Mouse (Mus musculus) adrenal gland (tissue): Measurements from ENCODE around the gene Serpine1.

Experiments used
- intact Hi-C: fragments of 180-260 bp; cut with DNase I; formaldehyde crosslinking; loops from one replicate; pipeline ENCODE4 v1.15.1; 2025

Serpine1 gene

DNA sequence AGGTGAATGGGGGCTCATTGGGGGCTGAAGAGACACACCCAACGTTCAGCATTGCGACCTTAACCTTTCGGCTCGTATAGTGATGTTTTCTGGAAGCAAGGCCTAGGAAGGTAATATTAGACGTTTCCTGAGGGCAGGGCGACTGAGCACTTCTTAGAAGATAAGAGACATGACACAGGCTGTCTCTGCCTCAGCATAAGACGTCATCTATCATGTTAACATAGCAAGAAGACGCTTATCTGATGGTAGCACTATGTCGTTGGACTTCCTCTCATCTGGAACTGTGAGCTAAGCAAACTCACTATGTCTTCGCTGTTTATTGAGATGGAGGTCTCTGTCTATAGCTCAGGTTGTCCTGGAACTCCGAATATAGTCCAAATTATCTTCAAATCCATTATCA is 26.4 kb upstream of the Serpine1 start:
- intact Hi-C loops = no loop called here

DNA sequence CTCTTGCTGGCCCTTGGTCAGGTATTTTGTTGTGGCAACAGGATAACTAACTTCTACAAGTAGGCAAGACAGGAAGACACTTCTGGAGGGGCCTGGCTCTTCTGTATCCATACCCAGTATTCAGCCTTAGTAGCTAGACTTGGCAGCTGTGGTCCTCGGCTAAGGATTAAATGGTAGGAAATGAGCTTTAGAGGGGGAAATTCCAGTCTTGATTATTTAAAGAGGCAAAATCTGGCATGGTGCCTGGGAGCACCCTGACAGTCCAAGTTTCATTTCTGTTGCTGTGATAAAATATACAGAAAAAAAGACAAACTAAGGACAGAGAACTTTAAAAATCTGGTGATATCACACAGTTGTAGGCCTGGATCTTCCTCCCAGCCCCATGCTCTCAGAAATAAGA is 24.0 kb upstream of the Serpine1 start:
- intact Hi-C loops = no loop called here

DNA sequence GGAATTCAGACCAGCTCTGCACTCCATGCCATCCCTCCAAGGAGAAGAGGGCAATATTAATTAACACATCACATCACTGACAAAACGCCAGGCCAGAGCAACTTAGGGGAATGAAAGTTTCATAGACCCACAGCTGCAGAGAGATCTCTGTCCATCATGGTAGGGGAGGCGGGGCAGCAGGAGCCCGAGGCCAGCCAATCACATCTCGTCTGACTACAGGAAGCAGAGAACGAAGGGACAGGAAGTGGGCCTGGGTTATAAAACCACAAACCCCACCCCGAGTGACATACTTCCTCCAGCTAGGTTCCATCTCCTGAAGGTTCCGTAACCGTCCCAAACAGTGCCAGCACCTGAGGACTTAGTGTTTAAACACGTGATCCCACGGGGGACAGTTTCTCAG is 23.1 kb upstream of the Serpine1 start:
- intact Hi-C loops = no loop called here

DNA sequence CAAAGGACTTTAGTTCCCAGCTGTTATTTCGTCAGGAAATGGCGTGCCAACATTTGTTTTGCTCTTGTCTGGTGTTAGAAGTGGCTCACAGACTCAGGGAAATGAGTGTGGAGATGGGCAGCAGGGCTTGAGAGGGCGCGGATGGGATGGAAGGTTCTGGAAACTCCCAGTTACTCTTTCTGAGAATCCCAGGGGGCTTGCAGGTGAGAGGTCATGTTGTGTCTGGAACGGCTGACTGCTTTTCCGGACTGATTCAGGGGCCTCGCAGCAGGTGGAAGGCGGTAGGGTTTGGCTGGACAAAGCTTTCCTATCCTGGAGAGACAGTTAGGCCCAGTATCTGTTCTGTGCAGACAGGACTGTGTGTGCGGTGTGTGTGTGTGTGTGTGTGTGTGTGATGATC is 21.7 kb upstream of the Serpine1 start:
- intact Hi-C loops = no loop called here

DNA sequence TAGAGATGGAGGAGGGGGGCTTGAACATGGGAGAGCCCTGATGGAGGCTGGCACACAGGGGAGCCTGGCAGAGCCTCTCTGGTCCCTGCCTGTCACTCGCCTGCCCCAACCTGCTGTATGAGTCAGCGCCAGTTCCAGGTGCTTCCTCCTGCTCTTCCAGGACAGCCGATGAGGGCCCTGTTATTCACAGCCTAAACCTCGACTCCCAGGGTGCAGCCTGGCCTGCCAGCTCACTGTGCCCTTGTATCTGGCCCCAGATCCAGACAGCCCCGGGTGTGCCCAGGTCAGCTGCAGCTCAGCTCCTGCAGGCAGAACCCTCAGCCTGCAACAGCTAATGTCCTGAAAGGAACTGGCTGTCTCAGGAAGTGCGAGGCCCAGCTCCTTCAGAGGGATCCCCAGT is 19.5 kb upstream of the Serpine1 start:
- intact Hi-C loops = no loop called here

DNA sequence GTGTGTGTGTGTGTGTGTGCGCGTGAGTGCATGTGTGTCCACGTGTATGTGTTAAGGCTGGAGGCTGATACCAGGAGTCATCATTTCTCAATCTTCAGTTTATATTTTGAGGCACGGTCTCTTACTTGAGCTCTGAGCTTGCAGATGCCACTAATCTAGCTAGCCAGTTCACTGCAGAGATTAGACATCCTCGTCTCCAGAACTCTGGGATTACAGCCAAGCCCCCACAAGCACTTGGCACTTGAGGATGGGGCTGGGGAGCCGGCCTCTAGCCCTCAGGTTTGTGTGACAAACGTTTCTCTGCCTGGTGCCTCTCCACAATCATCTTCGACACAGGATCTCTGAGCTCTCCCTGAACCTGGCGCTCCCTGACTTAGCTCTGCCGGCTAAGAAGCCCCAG is 18.8 kb upstream of the Serpine1 start:
- intact Hi-C loops = no loop called here

DNA sequence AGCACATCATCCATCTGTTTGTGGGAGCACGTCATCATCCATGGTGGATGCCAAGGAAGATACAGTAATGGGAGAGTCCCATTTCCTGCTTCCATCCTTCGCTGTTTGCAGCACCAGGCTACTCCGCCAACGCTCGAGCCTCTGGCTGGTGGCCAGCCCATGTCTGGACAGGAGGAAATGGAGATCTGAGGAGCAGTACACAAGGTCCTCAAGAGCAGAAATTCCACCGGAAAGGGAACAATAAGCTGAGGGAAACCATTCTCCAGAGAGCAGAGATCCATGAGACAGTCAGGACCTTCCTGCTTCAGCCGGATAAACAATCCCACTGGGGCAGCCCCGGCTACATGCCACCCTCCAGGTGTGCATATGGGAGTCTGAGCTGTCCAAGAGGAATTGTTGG is 15.3 kb upstream of the Serpine1 start:
- intact Hi-C loops = no loop called here

DNA sequence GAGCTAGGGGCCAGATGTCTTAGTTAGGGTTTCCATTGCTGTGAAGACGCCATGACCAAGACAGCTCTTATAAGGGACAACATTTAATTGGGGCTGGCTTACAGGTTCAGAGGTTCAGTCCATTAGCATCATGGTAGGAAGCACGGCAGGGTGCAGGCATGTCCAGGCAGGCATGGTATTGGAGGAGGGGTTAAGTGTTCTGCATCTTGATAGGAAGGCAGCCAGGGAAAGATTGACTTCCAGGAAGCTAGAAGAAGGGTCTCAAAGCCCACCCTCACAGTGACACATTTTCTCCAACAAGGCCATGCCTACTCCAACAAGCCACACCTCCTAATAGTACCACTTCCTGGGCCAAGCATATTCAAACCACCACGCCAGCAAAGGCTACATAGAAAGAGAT is 13.7 kb upstream of the Serpine1 start:
- intact Hi-C loops = no loop called here

DNA sequence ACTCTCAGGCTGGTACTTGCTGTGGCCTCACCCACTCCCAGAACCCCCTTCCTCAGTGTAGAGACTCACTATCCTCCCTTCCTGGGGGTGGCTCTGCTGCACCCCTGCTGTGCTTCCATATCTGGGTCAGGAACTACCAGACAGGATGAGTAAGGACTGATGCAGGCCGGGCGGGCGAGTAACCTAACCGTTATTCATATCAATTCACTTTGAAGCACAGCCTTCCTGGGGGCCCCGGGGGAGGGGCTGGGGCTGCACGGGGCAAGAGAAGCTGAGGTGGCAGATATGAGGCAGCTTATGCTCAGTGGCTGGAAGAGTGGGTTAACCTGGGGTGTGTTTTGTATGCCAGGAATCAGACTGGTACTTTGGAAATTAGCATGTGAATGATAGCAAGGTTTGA is 13.0 kb upstream of the Serpine1 start:
- intact Hi-C loops = no loop called here

DNA sequence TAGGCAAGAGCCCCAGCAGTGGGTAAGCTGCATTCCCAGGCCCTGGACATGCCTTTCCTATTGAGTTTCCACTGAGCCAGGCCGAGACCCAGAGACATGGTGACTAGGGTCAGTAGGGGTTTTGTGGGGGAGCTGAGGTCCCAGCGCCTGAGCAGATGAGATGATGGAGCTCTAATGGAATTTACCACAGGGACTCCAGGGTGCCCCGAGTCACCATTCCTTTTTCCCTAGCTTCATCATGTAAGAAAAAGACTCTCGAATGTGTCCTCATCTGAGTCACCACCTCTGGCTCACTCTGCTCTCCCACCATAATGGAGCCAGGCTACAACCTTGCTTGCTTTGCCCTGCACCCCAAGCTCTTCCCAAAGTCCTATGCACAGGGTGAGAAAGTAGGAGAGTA is 11.0 kb upstream of the Serpine1 start:
- intact Hi-C loops = no loop called here

DNA sequence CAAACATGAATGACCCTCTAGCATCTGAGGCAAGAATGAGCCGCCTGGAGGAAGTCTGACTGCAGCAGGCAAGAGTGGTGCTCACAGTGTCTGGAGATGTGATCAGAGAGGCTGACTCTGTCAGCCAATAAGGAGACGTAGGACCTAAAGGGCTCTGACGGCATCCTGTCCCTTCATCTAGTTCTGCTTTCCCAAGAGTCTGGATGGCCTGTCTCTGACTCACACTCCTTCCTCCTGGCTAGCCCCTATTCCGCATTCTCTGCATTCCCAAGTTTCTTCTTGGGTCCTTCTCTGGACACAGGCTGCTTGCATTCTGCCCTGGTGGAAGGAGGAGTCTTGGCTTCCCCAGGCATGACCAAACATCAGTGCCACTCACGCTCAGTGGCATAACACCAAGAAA is 7.8 kb upstream of the Serpine1 start:
- intact Hi-C loops = no loop called here

DNA sequence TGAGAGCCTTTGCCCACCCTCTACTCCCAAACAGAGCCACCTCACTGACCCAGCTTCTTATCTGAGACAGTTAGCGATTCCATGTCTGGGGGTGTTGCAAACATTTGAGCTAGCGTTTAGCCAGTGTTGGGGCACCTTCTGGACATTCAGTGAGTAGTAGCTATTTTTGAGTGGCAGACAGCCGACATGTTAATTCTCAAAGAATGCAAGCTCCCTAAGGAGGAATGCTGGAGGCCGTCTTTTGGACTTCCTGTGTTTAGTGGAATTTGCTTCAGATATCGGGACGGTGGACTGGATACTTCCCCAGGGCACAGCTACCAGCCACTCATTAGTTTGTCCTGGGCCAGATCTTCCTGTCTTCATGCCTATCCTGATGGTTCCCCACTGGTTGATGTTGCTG is 6.5 kb upstream of the Serpine1 start:
- intact Hi-C loops = no loop called here

DNA sequence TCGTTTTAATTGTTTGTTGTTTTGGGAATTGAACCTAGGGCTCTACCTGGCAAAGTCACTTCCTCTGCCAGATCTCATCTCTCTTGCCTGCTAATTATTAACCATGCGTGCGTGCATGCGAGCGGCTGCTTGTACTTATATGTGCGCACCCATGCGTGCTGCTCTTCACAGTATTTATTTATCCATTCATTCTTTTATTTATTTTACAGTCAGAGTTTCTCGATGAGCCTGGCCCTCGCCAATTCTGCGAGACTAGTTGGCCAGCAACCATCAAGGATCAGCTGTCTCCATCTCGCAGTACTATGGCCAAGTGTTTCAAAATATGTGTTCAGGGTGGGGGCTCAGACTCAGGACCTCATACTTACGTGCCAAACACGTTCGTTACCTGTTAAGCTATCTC is 6.0 kb upstream of the Serpine1 start:
- intact Hi-C loops = no loop called here

DNA sequence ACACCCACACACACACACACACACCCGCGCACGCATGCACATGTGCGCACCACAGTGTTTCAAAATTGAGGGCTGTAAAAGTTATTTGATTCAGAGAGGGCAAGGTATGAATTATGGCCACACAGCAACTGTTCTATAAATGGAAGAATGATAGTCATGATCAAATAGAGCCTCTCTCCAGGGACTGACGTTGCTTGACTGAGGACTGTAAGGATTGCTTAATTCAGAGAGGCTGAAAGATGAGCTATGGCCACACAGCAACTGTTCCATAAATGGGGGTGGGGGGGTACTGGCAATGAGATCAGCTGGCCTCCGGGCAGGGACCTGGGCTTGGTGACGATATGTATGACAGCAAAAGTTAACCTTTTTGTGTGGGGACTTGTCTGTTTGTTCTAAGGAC is 5.1 kb upstream of the Serpine1 start:
- intact Hi-C loops = no loop called here

DNA sequence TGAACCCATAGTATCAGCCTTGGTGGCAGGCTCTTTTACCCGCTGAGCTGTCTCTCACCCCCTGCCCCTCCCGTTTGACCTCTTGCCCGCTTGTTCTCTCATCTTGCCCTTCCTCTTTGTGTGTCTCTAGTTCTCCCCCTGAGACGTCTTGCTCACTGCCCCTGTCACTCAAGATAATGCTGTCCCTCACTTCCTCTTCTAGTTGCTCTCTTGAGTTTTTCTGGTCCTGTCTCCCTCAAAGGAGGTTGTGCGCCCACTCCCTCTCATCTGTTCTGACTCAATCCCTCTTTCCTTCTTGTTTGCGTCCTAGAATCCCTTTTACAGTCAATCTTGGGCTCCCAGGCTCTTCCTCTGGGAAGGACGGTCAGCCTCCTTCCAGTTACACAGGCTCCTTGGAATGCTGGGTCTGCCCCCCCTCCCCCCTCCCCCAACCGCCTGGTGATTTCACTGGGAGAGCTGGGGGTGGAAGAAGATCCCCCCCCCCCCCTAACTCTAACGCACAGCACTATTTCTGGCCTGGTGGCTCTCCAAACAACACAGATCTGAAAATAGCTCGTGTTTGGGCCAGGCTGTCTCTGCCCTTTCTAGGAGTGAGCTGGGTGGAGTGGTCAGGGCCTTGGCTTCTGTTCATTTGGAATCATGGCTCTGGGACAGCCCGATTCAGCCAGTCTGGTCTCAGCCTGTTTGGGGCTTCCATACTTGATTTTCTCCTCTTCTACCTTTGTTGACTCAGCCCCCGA is 4.3 kb upstream of the Serpine1 start:
- intact Hi-C loops = no loop called here

DNA sequence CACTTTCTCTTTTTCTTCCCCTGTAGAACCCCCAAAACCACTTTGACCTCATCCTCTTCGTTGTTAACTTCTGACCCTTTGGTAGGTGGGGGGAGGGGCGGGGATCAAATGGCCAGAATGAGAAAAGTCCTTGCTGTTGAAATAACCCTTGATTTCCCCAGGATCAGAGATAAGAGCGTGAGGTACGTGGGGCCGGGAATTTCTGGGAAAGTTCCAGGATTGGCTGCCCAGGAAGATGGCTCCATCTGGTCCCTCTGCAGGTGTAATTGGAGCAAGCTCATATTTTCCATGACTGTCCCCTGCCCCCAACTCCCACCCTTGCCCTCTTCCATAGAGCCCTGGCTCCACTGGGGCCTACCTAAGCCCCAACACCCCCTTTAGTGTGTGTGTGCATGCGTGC is 3.7 kb upstream of the Serpine1 start:
- intact Hi-C loops = no loop called here

DNA sequence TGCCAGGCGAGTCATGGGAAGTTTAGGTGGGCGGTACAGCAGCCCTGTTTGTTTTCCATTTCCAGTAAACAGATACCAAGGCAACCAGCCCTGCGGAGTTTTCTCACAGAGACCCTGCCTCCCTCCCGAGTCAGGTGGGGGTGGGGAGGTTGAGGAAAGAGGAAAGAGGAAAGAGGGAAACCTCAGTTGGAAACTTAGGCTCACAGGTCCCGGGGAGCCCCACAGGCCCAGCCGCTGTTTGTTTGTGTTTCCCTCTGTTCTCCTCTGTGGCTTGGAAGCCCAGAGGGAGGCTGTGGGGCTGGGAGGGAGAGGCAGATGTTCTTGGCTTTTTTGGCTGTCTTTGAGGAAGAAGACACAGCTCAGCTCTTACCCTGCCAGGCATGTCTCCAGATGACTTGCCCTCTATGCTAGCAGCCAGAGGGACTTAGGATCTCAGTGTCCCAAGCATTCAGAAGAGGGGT is 2.2 kb upstream of the Serpine1 start:
- intact Hi-C loops = no loop called here

DNA sequence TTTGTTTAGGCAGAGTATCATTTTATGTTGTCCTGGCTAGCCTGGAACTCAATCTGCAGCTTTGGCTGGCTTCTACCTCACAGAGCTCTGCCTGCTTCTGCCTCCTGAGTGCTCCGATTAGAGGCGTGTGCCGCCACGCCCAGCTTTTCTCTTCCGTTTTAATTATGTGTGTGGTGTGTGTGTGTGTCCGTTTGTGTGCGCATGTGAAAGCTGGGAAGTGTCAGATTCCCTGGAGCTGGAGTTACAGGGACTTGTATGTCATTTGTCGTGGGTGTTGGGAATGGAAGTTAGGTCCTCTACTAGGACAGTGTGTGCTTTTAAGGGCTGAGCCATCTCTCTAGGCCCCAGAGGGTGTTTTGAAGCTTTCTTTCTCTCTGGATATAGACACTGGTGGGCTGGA is 1.1 kb upstream of the Serpine1 start:
- intact Hi-C loops = no loop called here

DNA sequence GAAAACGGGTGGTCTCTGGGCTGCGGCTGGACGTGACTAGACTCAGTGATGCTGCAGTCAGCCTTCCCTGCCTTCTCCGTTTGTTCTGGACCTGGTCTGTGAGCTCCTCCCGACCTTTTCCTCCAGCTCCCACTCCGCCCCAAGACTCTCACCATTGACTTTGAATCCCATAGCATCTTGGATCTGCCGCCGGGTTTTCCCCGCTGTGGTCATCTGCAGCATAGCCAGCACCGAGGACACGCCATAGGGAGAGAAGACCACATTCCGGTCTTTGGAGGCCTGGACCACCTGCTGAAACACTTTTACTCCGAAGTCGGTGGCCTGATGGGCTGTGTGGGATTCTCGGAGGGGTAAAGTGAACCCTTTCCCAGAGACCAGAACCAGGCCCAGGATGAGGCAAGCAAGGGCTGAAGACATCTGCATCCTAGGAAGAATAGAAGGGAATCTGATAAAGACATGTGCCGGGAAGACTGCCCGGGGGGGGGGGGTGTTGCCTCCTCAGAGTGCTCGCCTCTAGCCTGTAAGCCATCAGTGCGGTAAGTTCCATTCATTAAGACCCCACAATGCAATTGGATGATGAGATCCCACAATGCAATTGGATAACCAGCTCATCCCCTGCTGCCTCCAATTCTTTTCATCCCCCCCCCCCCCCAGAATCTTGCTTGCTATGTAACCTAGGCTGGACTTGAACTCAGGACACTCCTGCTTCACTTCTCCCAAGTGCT is 1.0 kb downstream of the Serpine1 start:
- intact Hi-C loops = no loop called here

DNA sequence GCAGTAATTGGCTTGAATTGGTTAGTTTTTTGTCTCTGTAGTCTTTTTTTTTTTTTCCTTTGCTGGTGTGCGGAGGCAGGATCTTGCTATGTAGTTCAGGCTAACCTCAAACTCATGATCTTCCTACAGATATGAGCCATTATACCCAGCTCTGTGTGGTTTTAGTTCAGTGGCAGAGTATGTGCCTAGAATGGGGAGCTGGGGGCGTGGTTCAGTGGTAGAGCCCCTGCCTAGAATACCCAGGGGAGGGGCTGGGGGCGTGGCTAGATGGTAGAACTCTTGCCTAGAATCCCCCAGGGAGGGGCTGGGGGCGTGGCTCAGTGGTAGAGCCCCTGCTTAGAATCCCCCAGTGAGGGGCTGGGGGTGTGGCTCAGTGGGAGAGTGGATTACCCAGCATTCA is 3.4 kb downstream of the Serpine1 start:
- intact Hi-C loops = no loop called here

DNA sequence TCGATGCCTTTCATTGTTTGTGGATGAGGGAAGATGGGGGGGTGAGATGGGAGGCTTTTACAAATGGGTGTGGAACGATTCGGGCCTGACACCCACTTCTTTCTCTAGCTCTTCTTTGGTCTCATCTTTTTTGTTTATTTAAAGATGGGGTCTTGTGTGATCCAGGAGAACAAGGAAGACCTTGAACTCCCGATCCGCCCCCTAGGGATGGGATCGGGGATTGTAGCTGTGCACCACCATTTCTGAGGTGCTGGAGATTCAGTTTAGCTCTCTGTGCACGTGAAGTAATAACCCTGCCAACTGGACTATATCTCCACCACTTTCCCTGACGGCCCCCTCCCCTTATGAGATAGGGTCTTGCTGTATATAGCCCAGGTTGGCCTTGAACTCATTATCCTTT is 6.1 kb downstream of the Serpine1 start:
- intact Hi-C loops = no loop called here

DNA sequence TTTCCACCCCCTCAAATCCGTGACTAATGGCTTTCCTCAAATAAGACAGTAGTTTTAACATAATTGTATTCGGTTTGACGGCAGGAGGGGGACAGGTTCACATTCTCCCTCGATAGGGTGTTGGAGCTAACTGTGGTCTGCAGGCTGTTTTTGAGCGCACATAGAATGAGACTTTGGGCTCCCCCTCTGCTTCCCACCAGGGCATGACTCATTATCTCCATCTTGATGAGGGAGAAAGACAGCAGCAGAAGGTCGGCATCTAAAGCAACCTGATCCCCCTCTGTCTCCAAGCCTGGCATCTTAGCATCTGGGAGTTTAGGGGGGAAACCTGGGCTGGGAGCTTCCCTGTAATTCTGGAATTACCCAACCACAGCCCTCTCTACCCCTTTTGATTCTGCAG is 6.6 kb downstream of the Serpine1 start:
- intact Hi-C loops = no loop called here

DNA sequence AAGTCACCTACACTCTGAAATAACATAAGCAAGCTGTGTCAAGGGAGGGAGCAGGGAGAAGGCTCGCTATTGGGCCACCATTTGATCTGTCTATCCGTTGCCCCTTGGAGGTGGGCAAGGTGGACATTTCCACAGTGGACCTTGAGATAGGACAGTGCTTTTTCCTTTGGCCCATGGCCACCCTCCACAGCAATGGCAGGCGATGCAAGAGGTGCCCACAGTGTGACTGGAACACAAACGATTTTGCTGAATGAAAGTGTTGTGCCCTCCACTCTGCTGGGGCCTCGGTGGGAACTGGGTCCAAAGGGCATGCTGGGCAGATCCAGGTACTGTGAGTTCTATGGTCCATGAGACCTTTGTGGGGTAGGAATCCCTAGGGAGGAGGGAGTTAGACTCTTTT is 9.5 kb downstream of the Serpine1 start:
- intact Hi-C loops = no loop called here
